Mouse (Mus musculus): ENCODE measurements around the gene Fmo5.

DNA sequence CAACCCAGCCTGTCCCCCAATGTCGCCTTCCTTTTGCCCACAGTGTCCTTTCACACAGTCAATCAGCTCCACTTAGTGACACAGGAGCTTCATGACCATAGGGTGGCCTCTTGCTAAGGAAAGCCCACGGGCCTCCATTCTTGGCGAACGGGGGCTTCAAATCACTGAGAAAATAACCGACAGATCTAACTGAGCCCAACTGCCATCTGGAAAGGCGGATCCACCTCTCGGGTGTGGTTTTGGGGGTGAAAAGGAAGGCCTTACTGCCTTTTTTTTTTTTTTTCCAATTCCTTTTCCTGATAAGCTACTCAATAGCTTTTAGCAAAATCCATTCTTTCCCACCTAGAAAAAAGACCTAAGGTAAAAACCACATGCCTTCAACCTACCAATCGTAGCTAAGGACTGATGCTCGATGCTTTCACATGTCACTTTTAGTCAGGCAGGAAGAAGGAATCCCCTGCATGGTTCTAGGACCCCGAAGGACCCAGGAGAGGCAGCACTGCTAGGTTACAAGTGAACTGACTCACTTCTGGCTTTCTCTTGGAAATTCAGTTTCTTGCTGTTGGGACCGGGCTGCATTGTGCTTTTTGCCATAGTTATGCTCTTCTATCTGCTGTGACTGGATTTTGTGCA is 74.0 kb downstream of the Fmo5 start:
- TF ChIP-seq CTCF (IDR thresholded peaks at IDR 0.05) = no peak
- no peak for TF ChIP-seq EP300 (IDR thresholded peaks at IDR 0.05)

Data from lung, postnatal 0 days (tissue).